In the genomic region with DNA sequence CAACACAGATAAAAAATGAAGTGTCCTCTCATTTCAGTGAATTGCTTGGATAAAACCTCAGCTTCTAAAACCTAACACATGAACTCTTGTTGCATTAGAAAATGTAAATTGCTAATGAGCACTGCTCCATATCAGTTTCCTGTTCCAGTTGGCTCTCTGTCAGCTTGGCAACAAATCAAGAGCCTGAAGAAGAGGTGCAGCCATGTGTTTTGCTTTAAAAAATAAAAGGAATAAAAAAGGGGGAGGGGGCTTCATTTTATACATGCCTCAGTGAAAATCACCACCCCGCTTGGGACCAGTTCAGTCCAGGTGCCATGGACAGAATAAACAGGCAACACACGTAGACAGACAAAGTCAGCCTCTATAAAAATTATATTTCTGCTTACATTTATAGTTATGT, we compare ENCODE assay signal across 10 mouse cellular contexts.
A peak's percentile ranks its signal among the peaks of the same experiment; 100 is the strongest.
DNase-seq lines count a peak whose midpoint lies in the region; ATAC-seq lines count a peak whose summit lies in the region.
"Had no signal": no experiment of that assay in that cellular context is flagged by ENCODE, and none has a peak within 500 bp of the region (broad histone marks: within the 10 kb centered on the region; RNA-seq: fewer than 3 reads in every experiment).

No protein-coding gene starts in this region.

- no peak overlapping the region for H3K4me3 ChIP-seq in forebrain, embryonic 15.5 days
- no peak overlapping the region for H3K4me3 ChIP-seq in forebrain, embryonic 11.5 days (ENCODE audit: low read depth, low read length)
- H3K4me3 ChIP-seq in lung, embryonic 16.5 days (ENCODE audit: low read length): no peak overlapping the region
- H3K4me3 ChIP-seq in embryonic facial prominence, embryonic 11.5 days (ENCODE audit: low read depth, low read length): no peak overlapping the region
- no peak overlapping the region for H3K4me3 ChIP-seq in liver, embryonic 11.5 days (ENCODE audit: low read depth, low read length)

- no peak overlapping the region for H3K4me2 ChIP-seq in forebrain, embryonic 15.5 days (replicated peaks)
- no peak overlapping the region for H3K4me2 ChIP-seq in forebrain, embryonic 11.5 days (ENCODE audit: low read depth, low read length, severe bottlenecking)
- no peak overlapping the region for H3K4me2 ChIP-seq in lung, embryonic 16.5 days (ENCODE audit: low read depth, low read length)
- H3K4me2 ChIP-seq in embryonic facial prominence, embryonic 11.5 days (ENCODE audit: low read depth, low read length): no peak overlapping the region
- no peak overlapping the region for H3K4me2 ChIP-seq in liver, embryonic 11.5 days

- H3K27ac ChIP-seq in forebrain, embryonic 15.5 days (replicated peaks): peak overlapping the region; percentile 64
- no peak overlapping the region for H3K27ac ChIP-seq in forebrain, embryonic 11.5 days (ENCODE audit: low read depth, low read length)
- no peak overlapping the region for H3K27ac ChIP-seq in lung, embryonic 16.5 days (ENCODE audit: low read length)
- 0 out of 2 replicates have a peak overlapping the region, but pooled peaks have one; percentile 43 for H3K27ac ChIP-seq in embryonic facial prominence, embryonic 11.5 days (replicated peaks; ENCODE audit: low read depth, low read length)
- no peak overlapping the region for H3K27ac ChIP-seq in liver, embryonic 11.5 days (ENCODE audit: low read depth, low read length)
- H3K27ac ChIP-seq: macrophage had no signal

- no peaks in the 10 kb centered on the region for H3K27me3 ChIP-seq in forebrain, embryonic 15.5 days
- H3K27me3 ChIP-seq in forebrain, embryonic 11.5 days (ENCODE audit: control insufficient read depth, insufficient read depth, low read length): no peaks in the 10 kb centered on the region
- no peaks in the 10 kb centered on the region for H3K27me3 ChIP-seq in lung, embryonic 16.5 days (ENCODE audit: control insufficient read depth, insufficient read depth, low read depth, low read length)
- H3K27me3 ChIP-seq in embryonic facial prominence, embryonic 11.5 days (ENCODE audit: control insufficient read depth, insufficient read depth, low read length): no peaks in the 10 kb centered on the region
- no peaks in the 10 kb centered on the region for H3K27me3 ChIP-seq in liver, embryonic 11.5 days (replicated peaks; ENCODE audit: control insufficient read depth, insufficient read depth, low read length)

- H3K9ac ChIP-seq in forebrain, embryonic 15.5 days (replicated peaks): no peak overlapping the region
- no peak overlapping the region for H3K9ac ChIP-seq in forebrain, embryonic 11.5 days (ENCODE audit: low read length)
- no peak overlapping the region for H3K9ac ChIP-seq in lung, embryonic 16.5 days (ENCODE audit: low read length)
- H3K9ac ChIP-seq in embryonic facial prominence, embryonic 11.5 days (replicated peaks; ENCODE audit: low read length): no peak overlapping the region
- H3K9ac ChIP-seq in liver, embryonic 11.5 days (ENCODE audit: low read depth, low read length): no peak overlapping the region

- peaks cover 23% of the 10 kb centered on the region for H3K4me1 ChIP-seq in forebrain, embryonic 15.5 days
- no peaks in the 10 kb centered on the region for H3K4me1 ChIP-seq in forebrain, embryonic 11.5 days (replicated peaks; ENCODE audit: control insufficient read depth, insufficient read depth, low read length)
- H3K4me1 ChIP-seq in lung, embryonic 16.5 days (replicated peaks; ENCODE audit: control insufficient read depth, insufficient read depth, low read length): peaks cover 13% of the 10 kb centered on the region
- no peaks in the 10 kb centered on the region; the same call in none of the 2 replicates for H3K4me1 ChIP-seq in embryonic facial prominence, embryonic 11.5 days (ENCODE audit: control insufficient read depth, insufficient read depth, low read length)
- no peaks in the 10 kb centered on the region for H3K4me1 ChIP-seq in liver, embryonic 11.5 days (replicated peaks; ENCODE audit: control insufficient read depth, insufficient read depth, low read length)

- peak; percentile 74; the same call in 1 of the 2 replicates for ATAC-seq in forebrain, embryonic 15.5 days (replicated peaks)
- ATAC-seq in forebrain, embryonic 11.5 days (replicated peaks; ENCODE audit: low FRiP score): no peak
- ATAC-seq in lung, embryonic 16.5 days (ENCODE audit: low read depth): 0 out of 2 replicates have a peak, but pooled peaks have one; percentile 28
- no peak for ATAC-seq in embryonic facial prominence, embryonic 11.5 days (replicated peaks; ENCODE audit: insufficient number of reproducible peaks, low FRiP score, low TSS enrichment, low read depth)
- ATAC-seq in megakaryocyte progenitor cell, adult 5-6 weeks (replicated peaks; ENCODE audit: poor library complexity): no peak
- no peak for ATAC-seq in liver, embryonic 11.5 days (replicated peaks; ENCODE audit: low FRiP score)

- no peaks in the 10 kb centered on the region for H3K9me3 ChIP-seq in forebrain, embryonic 15.5 days
- no peaks in the 10 kb centered on the region for H3K9me3 ChIP-seq in forebrain, embryonic 11.5 days (ENCODE audit: control insufficient read depth, low read length)
- no peaks in the 10 kb centered on the region for H3K9me3 ChIP-seq in lung, embryonic 16.5 days (ENCODE audit: control insufficient read depth, low read length)
- no peaks in the 10 kb centered on the region for H3K9me3 ChIP-seq in embryonic facial prominence, embryonic 11.5 days (replicated peaks; ENCODE audit: control insufficient read depth, low read length)
- H3K9me3 ChIP-seq in liver, embryonic 11.5 days (ENCODE audit: control insufficient read depth, low read length): no peaks in the 10 kb centered on the region

- H3K36me3 ChIP-seq in forebrain, embryonic 15.5 days: no peaks in the 10 kb centered on the region
- H3K36me3 ChIP-seq in forebrain, embryonic 11.5 days (ENCODE audit: control insufficient read depth, insufficient read depth, low read length): no peaks in the 10 kb centered on the region
- no peaks in the 10 kb centered on the region for H3K36me3 ChIP-seq in lung, embryonic 16.5 days (ENCODE audit: control insufficient read depth, insufficient read depth, low read length)
- H3K36me3 ChIP-seq in embryonic facial prominence, embryonic 11.5 days (replicated peaks; ENCODE audit: control insufficient read depth, insufficient read depth, low read depth, low read length): no peaks in the 10 kb centered on the region
- H3K36me3 ChIP-seq in liver, embryonic 11.5 days (ENCODE audit: control insufficient read depth, insufficient read depth, low read length): no peaks in the 10 kb centered on the region

- 20% methylated on average over 2 of the region's 2 CpGs for WGBS in forebrain, embryonic 15.5 days
- WGBS in forebrain, embryonic 11.5 days: 80% methylated on average over 2 of the region's 2 CpGs
- WGBS in lung, embryonic 16.5 days: 49% methylated on average over 2 of the region's 2 CpGs
- 57% methylated on average over 2 of the region's 2 CpGs for WGBS in embryonic facial prominence, embryonic 11.5 days
- 73% methylated on average over 2 of the region's 2 CpGs for WGBS in liver, embryonic 11.5 days

- no peak for DNase-seq in forebrain, embryonic 11.5 days (ENCODE audit: low spot score)
- DNase-seq in lung, postnatal 36 days: no peak
- peak; percentile 39 for DNase-seq in embryonic facial prominence, embryonic 11.5 days (ENCODE audit: low spot score)
- peak; percentile 75 for DNase-seq in heart, postnatal 4 days
- no peak for DNase-seq in liver, embryonic 11.5 days (ENCODE audit: low spot score)
- DNase-seq: gastrocnemius, postnatal 14 days had no signal

Comparison
In these comparisons a context has a peak if more than half of its experiments do, and no peak if none do; other contexts are left out.
1. ATAC-seq: peak in forebrain, embryonic 15.5 days (single experiment) and lung, embryonic 16.5 days (single experiment); none in forebrain, embryonic 11.5 days (single experiment), embryonic facial prominence, embryonic 11.5 days (single experiment), megakaryocyte progenitor cell, adult 5-6 weeks (single experiment) and liver, embryonic 11.5 days (single experiment).
2. H3K27ac ChIP-seq: peak in forebrain, embryonic 15.5 days (single experiment) and embryonic facial prominence, embryonic 11.5 days (single experiment); none in forebrain, embryonic 11.5 days (single experiment), lung, embryonic 16.5 days (single experiment) and liver, embryonic 11.5 days (single experiment).
3. DNase-seq: peak in embryonic facial prominence, embryonic 11.5 days (single experiment) and heart, postnatal 4 days (single experiment); none in forebrain, embryonic 11.5 days (single experiment), lung, postnatal 36 days (single experiment) and liver, embryonic 11.5 days (single experiment).